Mouse (Mus musculus): ENCODE measurements around the gene Slc9b2. TPM values are rescaled to one million over a fixed set of nuclear protein-coding genes. Genes with fewer than 3 reads are reported as not detected.

Gene Slc9b2
- polyA plus RNA-seq, 1 experiment from 2014 or later = 5.1 TPM

Other genes starting within 250 kb of the Slc9b2 start
- 48.6 and 54.1 TPM in 2 replicates for gene Cenpe, start 95.2 kb upstream of the Slc9b2 start, polyA plus RNA-seq (2014; fragmentation: Nextera tagmentation; extraction: Ambion mirVana)
- gene Bdh2, start 26.5 kb upstream of the Slc9b2 start, polyA plus RNA-seq (2014; fragmentation: Nextera tagmentation; extraction: Ambion mirVana) = 7.4 and 9.2 TPM in 2 replicates
- gene Slc9b1, start 40.3 kb downstream of the Slc9b2 start, polyA plus RNA-seq (2014; fragmentation: Nextera tagmentation; extraction: Ambion mirVana) = 0.15 and 0.57 TPM in 2 replicates
- gene Cisd2, start 116.2 kb downstream of the Slc9b2 start, polyA plus RNA-seq (2014; fragmentation: Nextera tagmentation; extraction: Ambion mirVana) = 64.7 and 71.3 TPM in 2 replicates
- gene Ube2d3, start 130.4 kb downstream of the Slc9b2 start, polyA plus RNA-seq (2014; fragmentation: Nextera tagmentation; extraction: Ambion mirVana) = 616 and 639 TPM in 2 replicates
- 4.1 and 4.7 TPM in 2 replicates for gene Manba, start 177.9 kb downstream of the Slc9b2 start, polyA plus RNA-seq (2014; fragmentation: Nextera tagmentation; extraction: Ambion mirVana)